Comparison of ENCODE assay signal across 8 mouse cellular contexts in genomic region chr9:21030055-21030600, GRCm38 (mm10). TPM values are rescaled to one million over a fixed set of nuclear protein-coding genes. Genes with fewer than 3 reads are reported as not detected.
DNase-seq lines count a peak whose midpoint lies in the region; ATAC-seq and TF ChIP-seq lines count a peak whose summit lies in the region.

No protein-coding gene starts in this region.

- H3K4me3 ChIP-seq in lung, embryonic 15.5 days: peak overlapping the region; percentile 50
- H3K4me3 ChIP-seq in embryonic facial prominence, embryonic 13.5 days: peak overlapping the region; percentile 53; the same call in 1 of the 2 replicates
- peak overlapping the region; percentile 53 for H3K4me3 ChIP-seq in intestine, postnatal 0 days (ENCODE audit: low read depth, low read length)
- H3K4me3 ChIP-seq in neural tube, embryonic 14.5 days (ENCODE audit: low read depth, low read length): no peak overlapping the region

- WGBS in lung, embryonic 15.5 days: 19% methylated on average over 22 of the region's 22 CpGs
- 25% methylated on average over 22 of the region's 22 CpGs for WGBS in embryonic facial prominence, embryonic 13.5 days
- 29% methylated on average over 22 of the region's 22 CpGs for WGBS in intestine, postnatal 0 days
- WGBS in neural tube, embryonic 14.5 days: 25% methylated on average over 22 of the region's 22 CpGs

- peaks cover 73% of the 10 kb centered on the region for H3K4me1 ChIP-seq in lung, embryonic 15.5 days
- peaks cover 51% of the 10 kb centered on the region for H3K4me1 ChIP-seq in embryonic facial prominence, embryonic 13.5 days
- H3K4me1 ChIP-seq in intestine, postnatal 0 days (replicated peaks; ENCODE audit: control insufficient read depth, insufficient read depth, low read length): peaks cover 20% of the 10 kb centered on the region
- H3K4me1 ChIP-seq in neural tube, embryonic 14.5 days (ENCODE audit: control insufficient read depth, insufficient read depth, low read length): peaks cover 23% of the 10 kb centered on the region

- no peak for DNase-seq in lung, adult 18-20 months
- DNase-seq in retina, postnatal 1 day: no peak
- no peak for DNase-seq in urinary bladder, postnatal 10 days (ENCODE audit: low spot score)
- DNase-seq in left cerebral cortex, postnatal 14 days (ENCODE audit: low spot score in 2 of 2): no peak

- no peak for ATAC-seq in lung, embryonic 15.5 days (ENCODE audit: borderline replicate concordance, extremely low read depth, low FRiP score, low TSS enrichment)
- ATAC-seq in embryonic facial prominence, embryonic 13.5 days (ENCODE audit: insufficient number of reproducible peaks, insufficient read depth, low FRiP score, low TSS enrichment, low read depth): no peak
- no peak for ATAC-seq in intestine, postnatal 0 days
- no peak for ATAC-seq in neural tube, embryonic 14.5 days (ENCODE audit: low read depth)

- no peak for TF ChIP-seq CTCF in intestine, postnatal 0 days (IDR thresholded peaks at IDR 0.05; ENCODE audit: low read depth)

- no peaks in the 10 kb centered on the region for H3K9me3 ChIP-seq in lung, embryonic 15.5 days
- H3K9me3 ChIP-seq in embryonic facial prominence, embryonic 13.5 days: no peaks in the 10 kb centered on the region
- H3K9me3 ChIP-seq in intestine, postnatal 0 days (ENCODE audit: control insufficient read depth): no peaks in the 10 kb centered on the region
- H3K9me3 ChIP-seq in neural tube, embryonic 14.5 days (ENCODE audit: control insufficient read depth, low read length): no peaks in the 10 kb centered on the region

- no peaks in the 10 kb centered on the region for H3K36me3 ChIP-seq in lung, embryonic 15.5 days
- H3K36me3 ChIP-seq in embryonic facial prominence, embryonic 13.5 days: no peaks in the 10 kb centered on the region
- peaks cover 8% of the 10 kb centered on the region; the same call in 1 of the 2 replicates for H3K36me3 ChIP-seq in intestine, postnatal 0 days (ENCODE audit: control insufficient read depth, insufficient read depth)
- H3K36me3 ChIP-seq in neural tube, embryonic 14.5 days (ENCODE audit: control insufficient read depth, insufficient read depth, low read length): no peaks in the 10 kb centered on the region

- peaks cover 35% of the 10 kb centered on the region for H3K27me3 ChIP-seq in lung, embryonic 15.5 days
- H3K27me3 ChIP-seq in embryonic facial prominence, embryonic 13.5 days: peaks cover 83% of the 10 kb centered on the region
- peaks cover 32% of the 10 kb centered on the region for H3K27me3 ChIP-seq in intestine, postnatal 0 days (replicated peaks; ENCODE audit: control insufficient read depth, insufficient read depth, low read length)
- peaks cover 52% of the 10 kb centered on the region for H3K27me3 ChIP-seq in neural tube, embryonic 14.5 days (ENCODE audit: control insufficient read depth, insufficient read depth, low read length)

- 0 out of 2 replicates have a peak overlapping the region, but pooled peaks have one; percentile 25 for H3K27ac ChIP-seq in lung, embryonic 15.5 days
- no peak overlapping the region for H3K27ac ChIP-seq in embryonic facial prominence, embryonic 13.5 days
- no peak overlapping the region for H3K27ac ChIP-seq in intestine, postnatal 0 days (ENCODE audit: low read depth, low read length)
- H3K27ac ChIP-seq in neural tube, embryonic 14.5 days (ENCODE audit: low read depth, low read length): no peak overlapping the region

- intact Hi-C loops in left cerebral cortex, postnatal 14 days (cut with DNase I): loop anchor here (5.0 kb wide), 2 partner anchors 62 to 107 kb away; partner anchors contain the start of genes Gm38431 and Raver1

- H3K9ac ChIP-seq in lung, embryonic 15.5 days: no peak overlapping the region
- H3K9ac ChIP-seq in embryonic facial prominence, embryonic 13.5 days: no peak overlapping the region
- no peak overlapping the region for H3K9ac ChIP-seq in intestine, postnatal 0 days (ENCODE audit: low read depth, low read length)
- H3K9ac ChIP-seq in neural tube, embryonic 14.5 days (replicated peaks; ENCODE audit: low read depth, low read length): no peak overlapping the region

- peak overlapping the region; percentile 97 for H3K4me2 ChIP-seq in lung, embryonic 15.5 days
- peak overlapping the region; percentile 99 for H3K4me2 ChIP-seq in embryonic facial prominence, embryonic 13.5 days
- peak overlapping the region; percentile 95 for H3K4me2 ChIP-seq in intestine, postnatal 0 days (replicated peaks; ENCODE audit: low read depth)
- peak overlapping the region; percentile 93 for H3K4me2 ChIP-seq in neural tube, embryonic 14.5 days (ENCODE audit: low read depth, low read length)

RNA-seq across cellular contexts. Expression of gene Icam4, which starts 1.0 kb away (rescaled TPM):
- polyA plus RNA-seq in lung, embryonic 15.5 days (2015; fragmentation: Nextera tagmentation; extraction: Ambion mirVana): 2.4 and 2.9 TPM in 2 replicates
- polyA plus RNA-seq in embryonic facial prominence, embryonic 13.5 days (2015; fragmentation: Nextera tagmentation; extraction: Ambion mirVana): 0.27 and 2.6 TPM in 2 replicates
- polyA plus RNA-seq in intestine, postnatal 0 days (2015; fragmentation: Nextera tagmentation; extraction: Ambion mirVana): 0.12 and 0.20 TPM in 2 replicates
- polyA plus RNA-seq in neural tube, embryonic 14.5 days (2014; fragmentation: Nextera tagmentation; extraction: Ambion mirVana): 0.27 TPM in 1 of 2 replicates, not detected in the other
- total RNA-seq in left cerebral cortex, postnatal 14 days (2021): under 1 TPM in 1 of 2 experiments, not detected in 1; 0.86 TPM

RNA-seq across cellular contexts. Expression of gene Icam5, which starts 1.7 kb away (rescaled TPM):
- 0.17 and 0.23 TPM in 2 replicates for polyA plus RNA-seq in lung, embryonic 15.5 days (2015; fragmentation: Nextera tagmentation; extraction: Ambion mirVana)
- 0.13 and 0.21 TPM in 2 replicates for polyA plus RNA-seq in embryonic facial prominence, embryonic 13.5 days (2015; fragmentation: Nextera tagmentation; extraction: Ambion mirVana)
- 0.08 and 0.12 TPM in 2 replicates for polyA plus RNA-seq in intestine, postnatal 0 days (2015; fragmentation: Nextera tagmentation; extraction: Ambion mirVana)
- 1.3 and 1.6 TPM in 2 replicates for polyA plus RNA-seq in neural tube, embryonic 14.5 days (2014; fragmentation: Nextera tagmentation; extraction: Ambion mirVana)
- total RNA-seq in left cerebral cortex, postnatal 14 days (2021): 100 to 1,000 TPM; 294 to 307 TPM

RNA-seq across cellular contexts. Expression of gene Icam1, which starts 14.3 kb away (rescaled TPM):
- polyA plus RNA-seq in lung, embryonic 15.5 days (2015; fragmentation: Nextera tagmentation; extraction: Ambion mirVana): 55.1 and 57.5 TPM in 2 replicates
- polyA plus RNA-seq in embryonic facial prominence, embryonic 13.5 days (2015; fragmentation: Nextera tagmentation; extraction: Ambion mirVana): 13.4 and 15.4 TPM in 2 replicates
- polyA plus RNA-seq in intestine, postnatal 0 days (2015; fragmentation: Nextera tagmentation; extraction: Ambion mirVana): 10.2 and 11.8 TPM in 2 replicates
- polyA plus RNA-seq in neural tube, embryonic 14.5 days (2014; fragmentation: Nextera tagmentation; extraction: Ambion mirVana): 1.4 and 3.6 TPM in 2 replicates
- total RNA-seq in left cerebral cortex, postnatal 14 days (2021): 1 to 10 TPM; 3.0 to 3.6 TPM

RNA-seq across cellular contexts. Expression of gene Mrpl4, which starts 27.6 kb away (rescaled TPM):
- 157 and 160 TPM in 2 replicates for polyA plus RNA-seq in lung, embryonic 15.5 days (2015; fragmentation: Nextera tagmentation; extraction: Ambion mirVana)
- 142 TPM in 2 replicates for polyA plus RNA-seq in embryonic facial prominence, embryonic 13.5 days (2015; fragmentation: Nextera tagmentation; extraction: Ambion mirVana)
- 107 and 113 TPM in 2 replicates for polyA plus RNA-seq in intestine, postnatal 0 days (2015; fragmentation: Nextera tagmentation; extraction: Ambion mirVana)
- 103 and 115 TPM in 2 replicates for polyA plus RNA-seq in neural tube, embryonic 14.5 days (2014; fragmentation: Nextera tagmentation; extraction: Ambion mirVana)
- total RNA-seq in left cerebral cortex, postnatal 14 days (2021): 10 to 100 TPM; 58.7 to 62.9 TPM

RNA-seq across cellular contexts. Expression of gene Zglp1, which starts 36.8 kb away (rescaled TPM):
- 0.76 and 2.1 TPM in 2 replicates for polyA plus RNA-seq in lung, embryonic 15.5 days (2015; fragmentation: Nextera tagmentation; extraction: Ambion mirVana)
- 1.3 TPM in 1 of 2 replicates, not detected in the other for polyA plus RNA-seq in embryonic facial prominence, embryonic 13.5 days (2015; fragmentation: Nextera tagmentation; extraction: Ambion mirVana)
- not detected in 2 replicates for polyA plus RNA-seq in intestine, postnatal 0 days (2015; fragmentation: Nextera tagmentation; extraction: Ambion mirVana)
- 1.2 and 2.7 TPM in 2 replicates for polyA plus RNA-seq in neural tube, embryonic 14.5 days (2014; fragmentation: Nextera tagmentation; extraction: Ambion mirVana)
- total RNA-seq in left cerebral cortex, postnatal 14 days (2021): 1 to 10 TPM in 1 of 2 experiments, not detected in 1; 1.8 TPM
